Mouse (Mus musculus) heart, postnatal 0 days (tissue): ENCODE results near the gene Ccdc85b.
"Not testable (repeated sequence)": the region's sequence is repeated elsewhere in the genome, so short reads cannot be mapped to it uniquely, and the experiment has no call there.

Experiments
- CTCF ChIP-seq: IDR thresholded peaks from 2 replicates; pipeline ENCODE4 v1.5.1; 2016; ENCODE audit warnings: antibody characterized with exemption, control low read depth, low read depth
- EP300 ChIP-seq: IDR thresholded peaks from 2 replicates; pipeline ENCODE4 v1.6.1; 2016; ENCODE audit warnings: antibody characterized with exemption, low read depth

DNA sequence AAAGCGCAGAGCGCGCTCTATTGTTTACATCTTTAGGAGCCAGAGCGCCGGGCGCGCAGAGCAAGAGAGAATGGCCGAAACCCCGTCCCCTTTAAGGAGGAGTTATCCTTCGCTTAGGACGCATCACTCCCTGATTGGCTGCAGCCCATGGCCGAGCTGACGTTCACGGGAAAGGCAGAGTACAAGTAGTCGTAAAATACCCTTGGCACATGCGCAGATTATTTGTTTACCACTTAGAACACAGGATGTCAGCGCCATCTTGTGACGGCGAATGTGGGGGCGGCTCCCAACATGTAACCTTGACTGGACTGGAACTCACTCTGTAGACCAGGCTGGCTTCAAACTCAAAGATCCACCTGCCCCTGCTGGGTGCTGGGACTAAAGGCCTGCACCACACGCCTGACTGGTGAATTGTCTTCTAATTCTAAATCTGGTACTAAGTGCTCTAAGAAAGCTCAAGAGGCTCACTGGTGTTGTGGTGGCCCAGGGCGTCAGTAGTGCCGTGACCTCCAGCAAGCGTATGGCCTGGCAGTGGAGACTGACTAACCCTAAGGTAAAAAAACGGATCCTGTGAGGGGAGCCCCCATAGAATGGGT, 51.1 kb downstream of the Ccdc85b start:
- not testable (repeated sequence) for TF ChIP-seq CTCF, EP300
